Mouse (Mus musculus) forebrain, embryonic 10.5 days (tissue): ENCODE data around the gene Naip2. TPM values are rescaled to one million over a fixed set of nuclear protein-coding genes. Genes with fewer than 3 reads are reported as not detected.
A peak's percentile ranks its signal among the peaks of the same experiment; 100 is the strongest.
"Not testable (repeated sequence)": the region's sequence is repeated elsewhere in the genome, so short reads cannot be mapped to it uniquely, and the experiment has no call there.

Source experiments
- DNase-seq: peaks from one replicate; pipeline ENCODE4 v3.0.0-alpha.2; 2017; ENCODE audit warnings: low spot score; ENCODE audit errors: extremely low spot score
- H3K27ac ChIP-seq: fragments of 300-500 bp; sonication (generic); 2 replicates; pipeline ENCODE4 v1.5.1; 2016; ENCODE audit warnings: mild to moderate bottlenecking
- H3K27me3 ChIP-seq: fragments of 300-500 bp; sonication (generic); 2 replicates; pipeline ENCODE4 v1.6.1; 2016; ENCODE audit warnings: mild to moderate bottlenecking; ENCODE audit not compliant: poor library complexity, severe bottlenecking
- H3K36me3 ChIP-seq: fragments of 300-500 bp; sonication (generic); replicated peaks from 2 replicates; pipeline ENCODE4 v1.6.1; 2016; ENCODE audit warnings: mild to moderate bottlenecking, moderate library complexity
- H3K4me1 ChIP-seq: fragments of 300-500 bp; sonication (generic); 2 replicates; pipeline ENCODE4 v1.6.1; 2016
- H3K4me3 ChIP-seq: fragments of 300-500 bp; sonication (generic); 2 replicates; pipeline ENCODE4 v1.5.1; 2016; ENCODE audit warnings: mild to moderate bottlenecking, moderate library complexity
- H3K9me3 ChIP-seq: fragments of 300-500 bp; sonication (generic); 2 replicates; pipeline ENCODE4 v1.6.1; 2016; ENCODE audit warnings: mild to moderate bottlenecking, moderate library complexity
- WGBS: fragments of 180-500 bp; shearing (Covaris S2); methylation state at CpG from one replicate; pipeline ENCODE4 v1.1.7; 2016; 5-methylcytosine and 5-hydroxymethylcytosine counted together
- polyA plus RNA-seq: library from polyadenylated mRNA; unstranded; fragments of >200 nt; fragmentation: Nextera tagmentation; extraction: Ambion mirVana; gene quantifications from 2 replicates; pipeline ENCODE4 v1.2.1, GENCODE M21; 2016

The Naip2 gene
- polyA plus RNA-seq, 1 experiment from 2014 or later: 0.15 TPM

DNA sequence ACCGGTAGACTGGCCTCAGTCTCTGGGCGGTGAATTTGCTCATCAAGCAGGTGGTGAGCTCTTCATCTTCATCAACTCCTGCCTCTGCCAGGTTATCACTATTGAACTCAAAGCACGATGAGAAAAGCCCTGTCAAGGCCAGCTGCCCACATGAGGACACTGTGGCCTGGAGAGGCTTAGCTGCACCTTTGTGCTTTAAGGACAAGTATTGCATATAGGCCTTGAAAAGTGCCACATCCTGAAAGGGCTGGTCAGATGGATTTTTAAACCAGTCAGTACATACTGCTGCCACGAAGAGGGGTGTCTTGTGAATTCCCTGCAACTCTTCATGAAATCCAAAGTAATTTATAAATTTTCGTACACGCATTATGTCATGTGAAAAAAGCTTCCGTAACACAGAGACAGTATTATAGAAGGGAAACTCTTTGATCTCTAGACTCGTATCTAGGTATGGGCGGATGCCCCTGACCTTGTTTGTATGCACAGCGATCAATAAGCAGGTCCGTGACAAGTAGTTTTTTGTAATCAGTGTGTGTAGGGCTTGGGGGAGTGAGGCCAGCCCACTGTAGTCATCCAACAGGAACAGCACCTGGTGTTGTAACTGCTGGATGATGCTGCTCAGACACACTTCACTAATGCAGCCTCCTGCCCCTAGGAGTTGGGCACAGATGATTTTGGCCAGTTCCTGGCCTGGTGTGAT, 40.6 kb downstream of the Naip2 start:
- H3K36me3 ChIP-seq, H3K27ac ChIP-seq, H3K4me3 ChIP-seq, H3K4me1 ChIP-seq, H3K9me3 ChIP-seq, DNase-seq, H3K27me3 ChIP-seq: not testable (repeated sequence)
- WGBS: 88% methylated on average over 11 of the region's 11 CpGs

DNA sequence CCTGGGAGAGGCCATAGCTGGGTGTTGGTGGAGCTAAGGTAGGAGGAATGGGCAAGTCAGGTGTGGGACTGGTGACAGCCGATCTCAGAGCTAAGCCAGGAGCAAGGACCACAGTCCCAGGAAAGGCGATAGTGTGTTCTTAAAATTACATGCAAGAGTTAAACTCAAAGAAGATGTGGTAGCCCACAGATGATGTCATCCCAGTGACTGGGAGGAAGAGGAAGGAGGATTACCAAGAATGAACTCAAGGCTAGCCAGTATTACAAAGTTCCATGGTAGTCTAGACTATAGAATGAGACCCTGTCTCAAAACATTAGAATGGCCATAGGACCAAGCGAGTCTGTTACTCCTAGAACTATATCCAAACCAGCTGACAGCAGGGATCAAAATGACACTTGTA, 45.3 kb downstream of the Naip2 start:
- Histone ChIP-seq H3K36me3 (no peaks in the 10 kb centered on the region), H3K4me3 (no peak overlapping the region), H3K9me3 (no peaks in the 10 kb centered on the region), H3K27ac (no peak overlapping the region), H3K4me1 (no peaks in the 10 kb centered on the region), H3K27me3 (no peaks in the 10 kb centered on the region)
- 91% methylated on average over 3 of the region's 3 CpGs for WGBS
- no peak for DNase-seq

- Histone ChIP-seq H3K27ac (no peak overlapping the region), H3K27me3 (no peaks in the 10 kb centered on the region), H3K4me3 (no peak overlapping the region), H3K36me3 (no peaks in the 10 kb centered on the region), H3K9me3 (no peaks in the 10 kb centered on the region; the same call in 1 of the 2 replicates), H3K4me1 (no peaks in the 10 kb centered on the region)
- 76% methylated on average over 1 of the region's 1 CpGs for WGBS
- no peak for DNase-seq
Measured at GRCm38 (mm10) chr13:100152659-100153058, 49.2 kb downstream of the Naip2 start.

DNA sequence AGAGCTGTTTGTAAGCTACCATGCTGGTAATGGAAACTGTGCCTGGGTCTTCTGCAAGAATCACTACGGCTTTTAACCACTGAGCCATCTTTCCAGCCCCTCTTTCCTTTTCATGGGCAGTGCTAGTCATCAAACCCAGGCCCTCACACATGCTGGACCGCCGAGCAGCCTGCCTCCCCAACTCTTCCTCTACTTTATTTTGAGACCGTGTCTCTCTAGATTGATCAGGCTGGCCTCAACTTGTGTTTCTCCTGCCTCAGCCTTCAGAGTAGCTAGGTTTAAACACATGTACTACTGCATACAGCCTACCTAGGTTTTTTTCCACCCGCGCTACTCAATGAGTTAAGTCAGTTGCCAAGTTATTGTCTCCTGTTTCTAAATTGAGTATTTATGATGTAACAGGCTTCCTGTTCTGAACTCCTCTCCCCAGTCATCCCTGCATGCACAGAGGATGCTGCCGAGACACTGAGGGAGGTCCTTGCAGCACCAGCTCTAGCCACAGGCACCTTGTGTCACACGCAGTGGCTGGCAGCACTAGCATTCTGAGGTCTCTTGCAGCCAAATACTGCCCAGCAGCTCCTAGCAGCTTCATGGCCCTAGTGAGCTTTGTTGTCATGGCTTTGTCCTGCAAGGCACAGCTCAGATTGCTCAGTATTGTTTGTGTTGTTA, 60.1 kb downstream of the Naip2 start:
- WGBS: 84% methylated on average over 8 of the region's 8 CpGs
- Histone ChIP-seq H3K36me3 (peaks cover 26% of the 10 kb centered on the region), H3K27ac (no peak overlapping the region), H3K4me3 (no peak overlapping the region), H3K9me3 (no peaks in the 10 kb centered on the region), H3K27me3 (no peaks in the 10 kb centered on the region), H3K4me1 (no peaks in the 10 kb centered on the region)
- no peak for DNase-seq

GRCm38 (mm10) chr13:100125258-100125643, 76.6 kb downstream of the Naip2 start:
- peak overlapping the region; percentile 82 for H3K27ac ChIP-seq
- no peak for DNase-seq
- H3K9me3 ChIP-seq: no peaks in the 10 kb centered on the region
- H3K27me3 ChIP-seq: no peaks in the 10 kb centered on the region
- peaks cover 17% of the 10 kb centered on the region for H3K4me1 ChIP-seq
- 5% methylated on average over 10 of the region's 10 CpGs for WGBS
- peak overlapping the region; percentile 97 for H3K4me3 ChIP-seq
- H3K36me3 ChIP-seq: peaks cover 35% of the 10 kb centered on the region

- peak; percentile 91 for DNase-seq
- H3K4me3 ChIP-seq: peak within 1 kb of the TSS; percentile 97
- 4% methylated on average over 42 of the region's 42 CpGs for WGBS
- no peaks in the 10 kb centered on the region for H3K9me3 ChIP-seq
- peaks cover 17% of the 10 kb centered on the region for H3K4me1 ChIP-seq
- no peaks in the 10 kb centered on the region for H3K27me3 ChIP-seq
- peaks cover 30% of the 10 kb centered on the region for H3K36me3 ChIP-seq
- H3K27ac ChIP-seq: peak within 1 kb of the TSS; percentile 82
Measured at GRCm38 (mm10) chr13:100124423-100125257, 77.3 kb downstream of the Naip2 start, which contains the start of gene Smn1. Smn1 (plus strand) TSS chr13:100124852.

DNA sequence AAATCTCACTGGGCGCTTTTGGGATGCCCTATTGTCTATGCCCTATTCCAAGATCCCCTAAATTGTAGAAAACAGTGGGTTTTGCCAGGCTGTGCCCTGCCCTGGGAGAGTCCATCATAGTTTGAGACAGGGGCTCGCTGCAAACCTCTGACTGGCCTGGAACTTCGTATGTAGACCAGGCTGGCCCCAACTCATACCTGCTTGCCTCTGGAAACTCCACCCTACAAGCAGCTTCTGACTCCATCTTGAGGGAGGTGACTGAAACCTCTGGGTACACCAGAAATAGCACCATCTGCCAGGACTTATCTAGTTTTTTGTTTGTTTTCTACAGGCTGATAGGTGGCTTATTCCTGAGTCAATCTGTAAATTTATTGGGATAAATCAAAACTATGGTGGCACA, 77.9 kb downstream of the Naip2 start:
- Histone ChIP-seq H3K36me3 (peaks cover 23% of the 10 kb centered on the region), H3K4me3 (peak overlapping the region; percentile 97), H3K27me3 (no peaks in the 10 kb centered on the region), H3K9me3 (no peaks in the 10 kb centered on the region), H3K4me1 (peaks cover 17% of the 10 kb centered on the region), H3K27ac (peak overlapping the region; percentile 82)
- WGBS: 85% methylated on average over 3 of the region's 3 CpGs
- DNase-seq: no peak

DNA sequence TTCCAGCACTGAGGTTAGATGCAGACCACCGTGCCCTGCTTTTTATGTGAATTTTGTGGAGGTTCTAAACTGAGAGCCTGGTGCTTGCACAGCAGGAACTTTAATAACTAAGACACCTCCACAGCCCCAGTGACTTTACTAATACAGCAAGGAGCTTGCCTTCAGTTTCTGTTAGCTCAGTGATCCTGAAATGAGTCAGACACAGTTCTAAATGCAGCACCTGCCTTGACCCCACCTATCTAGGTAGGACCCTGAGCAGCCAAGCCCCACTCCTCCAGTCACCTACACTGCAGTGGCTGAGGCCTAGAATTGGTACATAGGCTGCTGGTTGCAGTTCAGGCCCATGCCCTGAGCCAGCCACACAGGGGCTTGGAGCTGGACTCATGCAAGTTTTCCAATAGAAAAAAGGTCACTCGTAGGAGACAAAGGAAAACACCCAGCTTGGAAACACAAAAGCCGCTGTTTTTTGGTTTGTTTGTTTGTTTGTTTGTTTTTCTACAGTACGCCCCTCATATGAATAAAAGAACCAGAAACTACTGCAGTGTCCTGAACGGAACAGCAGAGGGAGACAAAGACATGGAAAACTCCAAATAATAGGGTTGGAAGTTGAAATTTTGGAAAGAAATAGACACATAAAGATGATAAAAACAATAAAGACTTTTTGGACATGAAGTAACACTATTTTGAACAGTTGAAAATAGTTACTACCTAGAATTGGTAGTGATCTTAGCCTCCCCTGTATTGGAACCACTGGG, 89.5 kb downstream of the Naip2 start:
- Histone ChIP-seq H3K36me3 (peaks cover 24% of the 10 kb centered on the region), H3K9me3 (no peaks in the 10 kb centered on the region), H3K27me3 (no peaks in the 10 kb centered on the region), H3K27ac (no peak overlapping the region), H3K4me1 (peaks cover 19% of the 10 kb centered on the region), H3K4me3 (no peak overlapping the region)
- DNase-seq: no peak
- WGBS: 57% methylated on average over 5 of the region's 5 CpGs

GRCm38 (mm10) chr13:100107652-100108472, 94.0 kb downstream of the Naip2 start, which contains the start of gene Serf1:
Serf1 (plus strand) TSS chr13:100108012.
- H3K4me3 ChIP-seq: peak within 1 kb of the TSS; percentile 78
- H3K9me3 ChIP-seq: no peaks in the 10 kb centered on the region
- DNase-seq: peak; percentile 81
- peak within 1 kb of the TSS; percentile 88 for H3K27ac ChIP-seq
- peaks cover 29% of the 10 kb centered on the region for H3K4me1 ChIP-seq
- 1% methylated on average over 74 of the region's 76 CpGs for WGBS
- peaks cover 8% of the 10 kb centered on the region for H3K36me3 ChIP-seq
- H3K27me3 ChIP-seq: no peaks in the 10 kb centered on the region

DNA sequence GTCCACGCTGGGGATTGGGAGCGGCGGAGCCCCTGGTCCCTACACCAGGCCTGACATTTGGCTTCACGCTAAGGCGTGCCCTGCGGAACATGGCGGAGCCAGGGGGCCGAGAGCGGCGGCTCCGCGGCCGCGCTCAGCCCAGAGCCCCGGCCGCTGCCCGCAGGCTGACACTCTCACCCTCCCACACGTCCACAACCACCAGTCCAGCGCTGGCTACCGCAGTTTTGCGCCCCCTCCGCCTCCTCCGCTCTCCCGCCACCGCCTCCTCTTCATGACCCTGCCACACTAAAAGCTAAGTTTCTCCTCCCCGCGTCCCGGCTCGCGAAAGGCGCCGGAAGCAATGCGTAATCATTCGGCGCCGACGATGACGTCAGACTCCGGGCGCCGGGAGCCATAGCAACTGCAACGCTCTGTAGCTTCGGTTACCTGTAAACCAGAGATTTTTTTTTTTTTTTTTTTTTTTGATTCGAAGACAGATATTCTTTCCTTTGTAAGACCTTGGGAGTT, 98.1 kb downstream of the Naip2 start, which contains the start of gene Bdp1:
Bdp1 (minus strand) TSS at position 323 of the 507 bp plus-strand sequence.
- H3K36me3 ChIP-seq: peaks cover 3% of the 10 kb centered on the region
- under 1% methylated on average over 43 of the region's 44 CpGs for WGBS
- H3K27me3 ChIP-seq: no peaks in the 10 kb centered on the region
- no peaks in the 10 kb centered on the region for H3K9me3 ChIP-seq
- peak; percentile 92 for DNase-seq
- H3K4me3 ChIP-seq: peak within 1 kb of the TSS; percentile 98
- H3K27ac ChIP-seq: peak within 1 kb of the TSS; percentile 93
- peaks cover 37% of the 10 kb centered on the region for H3K4me1 ChIP-seq

DNA sequence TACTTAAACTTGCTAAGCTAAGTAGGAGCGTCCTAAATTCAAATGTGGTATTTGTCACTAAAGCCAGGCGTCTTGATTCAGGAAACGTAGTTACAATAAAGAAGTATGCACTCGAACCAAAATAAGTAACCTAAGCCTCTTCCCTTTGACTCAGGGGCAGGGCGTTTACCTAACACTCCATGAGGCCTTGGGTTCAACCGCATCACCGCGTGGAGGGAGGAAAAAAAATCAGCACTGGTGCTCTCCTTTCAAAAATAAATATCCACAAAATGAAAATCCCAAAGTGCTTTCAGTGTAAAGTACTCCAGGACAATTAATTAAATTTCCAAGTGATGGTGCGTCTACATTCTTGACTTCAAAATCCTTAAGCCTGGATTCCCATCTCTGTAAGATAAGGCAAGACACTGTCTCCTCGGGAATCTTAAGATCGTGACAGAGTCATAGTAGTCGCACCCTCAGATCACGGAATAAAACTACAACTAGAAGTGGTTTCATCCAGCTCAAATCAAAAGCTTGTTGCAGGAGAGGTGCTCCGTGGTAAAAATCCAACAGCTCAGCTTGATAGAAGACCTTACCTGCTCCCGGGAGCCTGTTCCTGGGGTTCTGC, 98.7 kb downstream of the Naip2 start:
- H3K9me3 ChIP-seq: no peaks in the 10 kb centered on the region
- H3K36me3 ChIP-seq: peaks cover 9% of the 10 kb centered on the region
- 9% methylated on average over 15 of the region's 15 CpGs for WGBS
- peak overlapping the region; percentile 98 for H3K4me3 ChIP-seq
- peak overlapping the region; percentile 93 for H3K27ac ChIP-seq
- no peaks in the 10 kb centered on the region for H3K27me3 ChIP-seq
- peaks cover 31% of the 10 kb centered on the region for H3K4me1 ChIP-seq
- DNase-seq: no peak
